Mouse (Mus musculus): ENCODE measurements around the gene Cnpy3. TPM values are rescaled to one million over a fixed set of nuclear protein-coding genes. Genes with fewer than 3 reads are reported as not detected.

Gene Cnpy3
- total RNA-seq, 4 experiments from 2014 or later: 66.8 to 75.9 (median 71.0) TPM

GRCm38 (mm10) chr17:46714756-46715481 lies 37.1 kb downstream of the Cnpy3 start:
- no peak for DNase-seq (ENCODE audit: low spot score in 2 of 2)

GRCm38 (mm10) chr17:46713849-46714248 lies 38.2 kb downstream of the Cnpy3 start:
- no peak for DNase-seq (ENCODE audit: low spot score in 2 of 2)

- DNase-seq (ENCODE audit: low spot score in 2 of 2): no peak
Observed at GRCm38 (mm10) chr17:46712442-46712841, 39.6 kb downstream of the Cnpy3 start.

- DNase-seq (ENCODE audit: low spot score in 2 of 2): no peak
Observed at GRCm38 (mm10) chr17:46711612-46712271, 40.3 kb downstream of the Cnpy3 start.

GRCm38 (mm10) chr17:46710959-46711597 lies 40.9 kb downstream of the Cnpy3 start, which contains the start of gene Pex6:
Gene Pex6 (plus strand): TSS chr17:46711463.
- DNase-seq (ENCODE audit: low spot score in 2 of 2): peak; percentile 74 to 91

- DNase-seq (ENCODE audit: low spot score in 2 of 2): no peak
Observed at GRCm38 (mm10) chr17:46706375-46707089, 45.5 kb downstream of the Cnpy3 start.

GRCm38 (mm10) chr17:46704887-46705835 lies 46.9 kb downstream of the Cnpy3 start, which contains the start of gene Ppp2r5d:
Gene Ppp2r5d (minus strand): TSS chr17:46705111.
- DNase-seq (ENCODE audit: low spot score in 2 of 2): peak; percentile 91 to 97

- no peak for DNase-seq (ENCODE audit: low spot score in 2 of 2)
Observed at GRCm38 (mm10) chr17:46703971-46704886, 47.8 kb downstream of the Cnpy3 start.

- no peak for DNase-seq (ENCODE audit: low spot score in 2 of 2)
Observed at GRCm38 (mm10) chr17:46702506-46702905, 49.5 kb downstream of the Cnpy3 start.

GRCm38 (mm10) chr17:46702100-46702499 lies 49.9 kb downstream of the Cnpy3 start:
- no peak for DNase-seq (ENCODE audit: low spot score in 2 of 2)

- DNase-seq (ENCODE audit: low spot score in 2 of 2): no peak
Observed at GRCm38 (mm10) chr17:46701489-46701888, 50.5 kb downstream of the Cnpy3 start.

- no peak for DNase-seq (ENCODE audit: low spot score in 2 of 2)
Observed at GRCm38 (mm10) chr17:46699912-46700311, 52.1 kb downstream of the Cnpy3 start.

- DNase-seq (ENCODE audit: low spot score in 2 of 2): no peak
Observed at GRCm38 (mm10) chr17:46699245-46699644, 52.8 kb downstream of the Cnpy3 start.

GRCm38 (mm10) chr17:46698515-46698914 lies 53.5 kb downstream of the Cnpy3 start:
- DNase-seq (ENCODE audit: low spot score in 2 of 2): no peak

- no peak for DNase-seq (ENCODE audit: low spot score in 2 of 2)
Observed at GRCm38 (mm10) chr17:46694517-46695063, 57.4 kb downstream of the Cnpy3 start.

- DNase-seq (ENCODE audit: low spot score in 2 of 2): no peak
Observed at GRCm38 (mm10) chr17:46691390-46691789, 60.6 kb downstream of the Cnpy3 start.

GRCm38 (mm10) chr17:46690665-46691064 lies 61.3 kb downstream of the Cnpy3 start:
- DNase-seq (ENCODE audit: low spot score in 2 of 2): no peak

GRCm38 (mm10) chr17:46685913-46686312 lies 66.1 kb downstream of the Cnpy3 start:
- DNase-seq (ENCODE audit: low spot score in 2 of 2): no peak
